Mouse (Mus musculus) embryonic fibroblast, embryonic 13.5 days (primary cell): ENCODE data around the gene Wfdc12.

Source experiments
- CTCF ChIP-seq: IDR thresholded peaks from 2 replicates; pipeline ENCODE4 v1.5.1; 2011; ENCODE audit warnings: mild to moderate bottlenecking, control low read depth, low read length, moderate library complexity, borderline replicate concordance; ENCODE audit not compliant: insufficient read depth
- POLR2A ChIP-seq: IDR thresholded peaks from 2 replicates; pipeline ENCODE4 v1.6.1; 2011; ENCODE audit warnings: low read depth, mild to moderate bottlenecking, control low read depth, low read length, moderate library complexity

DNA sequence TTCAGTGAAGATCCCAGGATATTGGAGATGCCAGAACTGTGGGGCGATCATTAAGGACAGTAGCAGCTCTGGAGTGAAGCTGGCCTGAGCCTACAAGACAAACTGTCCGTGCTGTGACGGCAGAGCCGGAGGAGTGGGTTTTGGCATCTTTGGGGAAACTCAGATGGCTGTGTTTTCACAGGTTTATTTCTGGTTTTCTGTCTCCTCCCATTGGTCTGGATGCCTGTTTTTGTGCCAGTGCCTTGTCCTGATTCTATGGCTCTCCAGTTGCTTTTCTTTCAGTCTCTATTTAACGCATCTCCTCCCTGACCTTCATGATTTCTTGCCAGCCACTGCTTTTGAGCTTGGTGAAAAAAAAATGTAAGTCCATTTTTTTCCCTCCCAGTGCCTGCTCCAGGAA, 22.3 kb upstream of the Wfdc12 start:
- TF ChIP-seq POLR2A = no peak
- no peak for TF ChIP-seq CTCF
